Mouse (Mus musculus) intestine, embryonic 16.5 days (tissue): ENCODE measurements around the gene Ror2. TPM values are rescaled to one million over a fixed set of nuclear protein-coding genes. Genes with fewer than 3 reads are reported as not detected.
A peak's percentile ranks its signal among the peaks of the same experiment; 100 is the strongest.

Experiments
- ATAC-seq: fragments of 200-750 bp; cut with Nextera tagmentation; 2 replicates; pipeline ENCODE4 v1.8.0; 2017; ENCODE audit warnings: moderate TSS enrichment, moderate library complexity
- H3K27ac ChIP-seq: fragments of 300-500 bp; sonication (generic); 2 replicates; pipeline ENCODE4 v1.5.1; 2014; ENCODE audit warnings: mild to moderate bottlenecking, low read length
- H3K27me3 ChIP-seq: fragments of 300-500 bp; sonication (generic); replicated peaks from 2 replicates; pipeline ENCODE4 v1.6.1; 2014; ENCODE audit warnings: low read length, control low read depth, mixed read lengths; ENCODE audit not compliant: control insufficient read depth, insufficient read depth
- H3K36me3 ChIP-seq: fragments of 300-500 bp; sonication (generic); 2 replicates; pipeline ENCODE4 v1.6.1; 2014; ENCODE audit warnings: low read length, control low read depth; ENCODE audit not compliant: control insufficient read depth, insufficient read depth
- H3K4me1 ChIP-seq: fragments of 300-500 bp; sonication (generic); 2 replicates; pipeline ENCODE4 v1.6.1; 2014; ENCODE audit warnings: low read length, control low read depth, mixed read lengths; ENCODE audit not compliant: control insufficient read depth, insufficient read depth
- H3K4me2 ChIP-seq: fragments of 300-500 bp; sonication (generic); 2 replicates; pipeline ENCODE4 v1.6.1; 2014; ENCODE audit warnings: low read depth, low read length, control low read depth
- H3K4me3 ChIP-seq: fragments of 300-500 bp; sonication (generic); 2 replicates; pipeline ENCODE4 v1.5.1; 2014; ENCODE audit warnings: mild to moderate bottlenecking, low read length
- H3K9ac ChIP-seq: fragments of 300-500 bp; sonication (generic); 2 replicates; pipeline ENCODE4 v1.6.1; 2014; ENCODE audit warnings: low read depth, low read length
- H3K9me3 ChIP-seq: fragments of 300-500 bp; sonication (generic); 2 replicates; pipeline ENCODE4 v1.6.1; 2016; ENCODE audit warnings: low read length, control low read depth; ENCODE audit not compliant: control insufficient read depth
- WGBS: fragments of 180-500 bp; shearing (Covaris S2); extraction: QIAGEN DNeasy Blood & Tissue Kit; methylation state at CpG from one replicate; pipeline ENCODE4 v1.1.7; 2014; 5-methylcytosine and 5-hydroxymethylcytosine counted together
- polyA plus RNA-seq: library from polyadenylated mRNA; unstranded; fragments of >200 nt; fragmentation: Nextera tagmentation; extraction: Ambion mirVana; gene quantifications from 2 replicates; pipeline ENCODE4 v1.2.1, GENCODE M21; 2015

Gene Ror2
- polyA plus RNA-seq, 1 experiment from 2014 or later = 12.5 TPM

- 6% methylated on average over 13 of the region's 13 CpGs for WGBS
- Histone ChIP-seq H3K27ac (peak overlapping the region; percentile 55), H3K4me2 (peak overlapping the region; percentile 17), H3K4me1 (peaks cover 68% of the 10 kb centered on the region), H3K4me3 (no peak overlapping the region), H3K36me3 (no peaks in the 10 kb centered on the region), H3K27me3 (no peaks in the 10 kb centered on the region), H3K9ac (peak overlapping the region; percentile 56), H3K9me3 (no peaks in the 10 kb centered on the region)
- ATAC-seq = peak; percentile 36
These were observed 107.3 kb downstream of the Ror2 start for GRCm38 (mm10) chr13:53178594-53178993.

- Histone ChIP-seq H3K27ac (no peak overlapping the region), H3K4me1 (peaks cover 68% of the 10 kb centered on the region)
- 35% methylated on average over 4 of the region's 4 CpGs for WGBS
These were observed 107.8 kb downstream of the Ror2 start for GRCm38 (mm10) chr13:53178171-53178570.

GRCm38 (mm10) chr13:53177424-53177718 lies 108.6 kb downstream of the Ror2 start:
- H3K9ac ChIP-seq = no peak overlapping the region
- peaks cover 68% of the 10 kb centered on the region for H3K4me1 ChIP-seq
- no peaks in the 10 kb centered on the region for H3K27me3 ChIP-seq
- WGBS = 46% methylated on average over 7 of the region's 7 CpGs
- no peak overlapping the region for H3K4me3 ChIP-seq
- no peaks in the 10 kb centered on the region for H3K36me3 ChIP-seq
- no peak overlapping the region for H3K4me2 ChIP-seq
- ATAC-seq = no peak
- no peaks in the 10 kb centered on the region for H3K9me3 ChIP-seq
- no peak overlapping the region for H3K27ac ChIP-seq

More at GRCm38 (mm10) chr13:53178171-53178570, 107.8 kb downstream of the Ror2 start:
- H3K36me3 ChIP-seq = no peaks in the 10 kb centered on the region
- 0 out of 2 replicates have a peak overlapping the region, but pooled peaks have one; percentile 56 for H3K9ac ChIP-seq
- no peaks in the 10 kb centered on the region for H3K27me3 ChIP-seq
- ATAC-seq = no peak; the same call in 1 of the 2 replicates
- no peak overlapping the region for H3K4me3 ChIP-seq
- H3K9me3 ChIP-seq = no peaks in the 10 kb centered on the region
- H3K4me2 ChIP-seq = peak overlapping the region; percentile 17; the same call in 1 of the 2 replicates

GRCm38 (mm10) chr13:53176695-53177423 lies 109.1 kb downstream of the Ror2 start:
- no peaks in the 10 kb centered on the region for H3K27me3 ChIP-seq
- H3K4me1 ChIP-seq = peaks cover 65% of the 10 kb centered on the region
- H3K9me3 ChIP-seq = no peaks in the 10 kb centered on the region
- no peak overlapping the region for H3K4me3 ChIP-seq
- peak; percentile 52 for ATAC-seq
- H3K4me2 ChIP-seq = no peak overlapping the region
- 39% methylated on average over 10 of the region's 10 CpGs for WGBS
- no peaks in the 10 kb centered on the region for H3K36me3 ChIP-seq
- H3K9ac ChIP-seq = no peak overlapping the region
- H3K27ac ChIP-seq = no peak overlapping the region

- Histone ChIP-seq H3K4me1 (peaks cover 53% of the 10 kb centered on the region), H3K36me3 (no peaks in the 10 kb centered on the region), H3K4me2 (no peak overlapping the region), H3K9ac (no peak overlapping the region), H3K4me3 (no peak overlapping the region), H3K27ac (no peak overlapping the region), H3K27me3 (no peaks in the 10 kb centered on the region), H3K9me3 (no peaks in the 10 kb centered on the region)
- WGBS = 36% methylated on average over 7 of the region's 7 CpGs
- no peak for ATAC-seq
These were observed 110.9 kb downstream of the Ror2 start for GRCm38 (mm10) chr13:53175041-53175440.

- Histone ChIP-seq H3K27me3 (no peaks in the 10 kb centered on the region), H3K4me2 (0 out of 2 replicates have a peak overlapping the region, but pooled peaks have one; percentile 5), H3K4me1 (peaks cover 25% of the 10 kb centered on the region), H3K4me3 (no peak overlapping the region), H3K27ac (peak overlapping the region; percentile 21), H3K9ac (no peak overlapping the region), H3K9me3 (no peaks in the 10 kb centered on the region), H3K36me3 (no peaks in the 10 kb centered on the region)
- ATAC-seq = no peak
- WGBS = 17% methylated on average over 10 of the region's 10 CpGs
These were observed 122.3 kb downstream of the Ror2 start for GRCm38 (mm10) chr13:53163671-53164070.

- no peak overlapping the region for H3K9ac ChIP-seq
- H3K4me2 ChIP-seq = no peak overlapping the region
- no peak for ATAC-seq
- H3K36me3 ChIP-seq = no peaks in the 10 kb centered on the region
- no peak overlapping the region for H3K4me3 ChIP-seq
- peak overlapping the region; percentile 25; the same call in 1 of the 2 replicates for H3K27ac ChIP-seq
- no peaks in the 10 kb centered on the region for H3K9me3 ChIP-seq
- WGBS = 47% methylated on average over 8 of the region's 8 CpGs
- H3K4me1 ChIP-seq = peaks cover 28% of the 10 kb centered on the region
- H3K27me3 ChIP-seq = no peaks in the 10 kb centered on the region
These were observed 122.9 kb downstream of the Ror2 start for GRCm38 (mm10) chr13:53163060-53163459.

- Histone ChIP-seq H3K4me1 (peaks cover 27% of the 10 kb centered on the region), H3K9me3 (no peaks in the 10 kb centered on the region), H3K9ac (no peak overlapping the region), H3K36me3 (no peaks in the 10 kb centered on the region), H3K27me3 (no peaks in the 10 kb centered on the region), H3K4me3 (no peak overlapping the region), H3K27ac (no peak overlapping the region), H3K4me2 (no peak overlapping the region)
- ATAC-seq = no peak
- 85% methylated on average over 5 of the region's 6 CpGs for WGBS
These were observed 126.4 kb downstream of the Ror2 start for GRCm38 (mm10) chr13:53159501-53159900.

GRCm38 (mm10) chr13:53158405-53159005 lies 127.4 kb downstream of the Ror2 start:
- no peaks in the 10 kb centered on the region for H3K36me3 ChIP-seq
- H3K4me2 ChIP-seq = no peak overlapping the region
- H3K4me1 ChIP-seq = peaks cover 29% of the 10 kb centered on the region
- H3K27ac ChIP-seq = 0 out of 2 replicates have a peak overlapping the region, but pooled peaks have one; percentile 10
- no peak overlapping the region for H3K9ac ChIP-seq
- no peaks in the 10 kb centered on the region for H3K9me3 ChIP-seq
- ATAC-seq = no peak
- H3K27me3 ChIP-seq = no peaks in the 10 kb centered on the region
- 62% methylated on average over 9 of the region's 9 CpGs for WGBS
- H3K4me3 ChIP-seq = no peak overlapping the region
